Mouse (Mus musculus): ENCODE measurements around the gene Pram1. TPM values are rescaled to one million over a fixed set of nuclear protein-coding genes. Genes with fewer than 3 reads are reported as not detected.
A peak's percentile ranks its signal among the peaks of the same experiment; 100 is the strongest.
"Not testable (repeated sequence)": the region's sequence is repeated elsewhere in the genome, so short reads cannot be mapped to it uniquely, and the experiment has no call there.

Pram1 gene
- polyA plus RNA-seq, 1 experiment, result 1.3 TPM

DNA sequence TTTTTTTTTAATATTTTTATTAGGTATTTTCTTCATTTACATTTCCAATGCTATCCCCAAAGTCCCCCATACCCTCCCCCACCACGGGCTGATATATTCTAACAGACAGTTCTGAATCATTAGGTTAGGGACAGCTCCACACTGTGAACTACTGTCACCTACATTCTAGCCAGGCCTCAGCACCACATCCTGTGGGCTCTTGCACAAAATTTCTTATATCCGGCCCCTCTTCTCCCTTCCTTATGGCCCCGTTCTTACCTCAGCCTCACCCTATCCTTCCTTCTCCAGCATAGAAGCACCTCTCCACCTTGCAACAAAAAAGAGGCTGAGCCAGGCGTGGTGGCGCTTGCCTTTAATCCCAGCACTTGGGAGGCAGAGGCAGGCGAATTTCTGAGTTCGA, 27.3 kb upstream of the Pram1 start:
- Histone ChIP-seq H3K4me1 (ENCODE audit: control insufficient read depth, insufficient read depth, insufficient read length, low read length) (no peaks in the 10 kb centered on the region), H3K27me3 (ENCODE audit: control insufficient read depth, insufficient read depth, low read length) (no peaks in the 10 kb centered on the region), H3K36me3 (ENCODE audit: control insufficient read depth, insufficient read depth, low read length) (no peaks in the 10 kb centered on the region), H3K4me3 (ENCODE audit: low read depth, low read length) (no peak overlapping the region), H3K27ac (ENCODE audit: insufficient read depth, low read depth, low read length) (no peak overlapping the region)
- WGBS, result 79% methylated on average over 7 of the region's 7 CpGs
- TF ChIP-seq POLR2A (IDR thresholded peaks at IDR 0.05; ENCODE audit: low read depth, low read length) (no peak), CTCF (IDR thresholded peaks at IDR 0.05; ENCODE audit: extremely low read depth, insufficient read length, insufficient replicate concordance, low read depth, low read length) (no peak)

GRCm38 (mm10) chr17:33613726-33614125, 24.1 kb upstream of the Pram1 start:
- not testable (repeated sequence) for H3K27me3 ChIP-seq (ENCODE audit: control insufficient read depth, insufficient read depth, low read length); H3K36me3 ChIP-seq (ENCODE audit: control insufficient read depth, insufficient read depth, low read length); H3K4me3 ChIP-seq (ENCODE audit: low read depth, low read length); H3K27ac ChIP-seq (ENCODE audit: insufficient read depth, low read depth, low read length); H3K4me1 ChIP-seq (ENCODE audit: control insufficient read depth, insufficient read depth, insufficient read length, low read length)
- WGBS, result 90% methylated on average over 5 of the region's 5 CpGs

DNA sequence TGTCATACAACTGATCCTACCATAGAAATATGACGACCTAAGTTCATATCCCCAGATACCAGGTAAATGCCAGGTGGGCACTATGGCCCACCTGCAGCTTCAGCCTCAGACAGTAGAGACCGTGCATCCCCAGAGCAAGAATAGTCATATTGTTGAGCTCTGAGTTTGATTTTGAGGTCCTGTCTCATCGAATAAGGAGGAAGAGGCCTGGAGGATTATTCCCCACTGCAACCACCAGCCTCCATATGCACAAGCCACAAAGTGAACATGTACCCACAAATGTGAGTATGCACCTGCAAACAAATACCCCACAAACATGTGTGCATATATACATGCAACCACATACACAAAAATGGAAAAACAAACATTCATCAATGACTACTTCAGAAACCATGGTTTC, 10.6 kb upstream of the Pram1 start:
- Histone ChIP-seq H3K4me1 (ENCODE audit: control insufficient read depth, insufficient read depth, insufficient read length, low read length) (peaks cover 4% of the 10 kb centered on the region), H3K4me3 (ENCODE audit: low read depth, low read length) (no peak overlapping the region), H3K27ac (ENCODE audit: insufficient read depth, low read depth, low read length) (no peak overlapping the region), H3K36me3 (ENCODE audit: control insufficient read depth, insufficient read depth, low read length) (peaks cover 7% of the 10 kb centered on the region; the same call in 1 of the 2 replicates), H3K27me3 (ENCODE audit: control insufficient read depth, insufficient read depth, low read length) (no peaks in the 10 kb centered on the region)
- TF ChIP-seq POLR2A (IDR thresholded peaks at IDR 0.05; ENCODE audit: low read depth, low read length), result no peak
- TF ChIP-seq CTCF (IDR thresholded peaks at IDR 0.05; ENCODE audit: extremely low read depth, insufficient read length, insufficient replicate concordance, low read depth, low read length), result no peak
- 93% methylated on average over 3 of the region's 3 CpGs for WGBS

- Histone ChIP-seq H3K36me3 (ENCODE audit: control insufficient read depth, insufficient read depth, low read length) (peaks cover 7% of the 10 kb centered on the region; the same call in 1 of the 2 replicates), H3K27ac (ENCODE audit: insufficient read depth, low read depth, low read length) (peak within 1 kb of the TSS; percentile 85), H3K4me1 (ENCODE audit: control insufficient read depth, insufficient read depth, insufficient read length, low read length) (peaks cover 4% of the 10 kb centered on the region), H3K27me3 (ENCODE audit: control insufficient read depth, insufficient read depth, low read length) (no peaks in the 10 kb centered on the region), H3K4me3 (ENCODE audit: low read depth, low read length) (peak within 1 kb of the TSS; percentile 75)
- 2% methylated on average over 35 of the region's 35 CpGs for WGBS
- TF ChIP-seq CTCF (IDR thresholded peaks at IDR 0.05; ENCODE audit: extremely low read depth, insufficient read length, insufficient replicate concordance, low read depth, low read length) (no peak), POLR2A (IDR thresholded peaks at IDR 0.05; ENCODE audit: low read depth, low read length) (peak; percentile 37; the same call in 1 of the 2 replicates)
Measured at GRCm38 (mm10) chr17:33628621-33629486, 9.0 kb upstream of the Pram1 start, which contains the start of gene Zfp414. Zfp414 (plus strand) TSS chr17:33629090.

GRCm38 (mm10) chr17:33629487-33630125, 8.2 kb upstream of the Pram1 start:
- 62% methylated on average over 12 of the region's 12 CpGs for WGBS
- H3K4me1 ChIP-seq (ENCODE audit: control insufficient read depth, insufficient read depth, insufficient read length, low read length), result peaks cover 4% of the 10 kb centered on the region
- no peak for TF ChIP-seq CTCF (IDR thresholded peaks at IDR 0.05; ENCODE audit: extremely low read depth, insufficient read length, insufficient replicate concordance, low read depth, low read length)
- TF ChIP-seq POLR2A (IDR thresholded peaks at IDR 0.05; ENCODE audit: low read depth, low read length), result no peak
- H3K27ac ChIP-seq (ENCODE audit: insufficient read depth, low read depth, low read length), result peak overlapping the region; percentile 35; the same call in 1 of the 2 replicates
- peak overlapping the region; percentile 75 for H3K4me3 ChIP-seq (ENCODE audit: low read depth, low read length)
- peaks cover 7% of the 10 kb centered on the region; the same call in 1 of the 2 replicates for H3K36me3 ChIP-seq (ENCODE audit: control insufficient read depth, insufficient read depth, low read length)
- H3K27me3 ChIP-seq (ENCODE audit: control insufficient read depth, insufficient read depth, low read length), result no peaks in the 10 kb centered on the region

GRCm38 (mm10) chr17:33630171-33630895, 7.5 kb upstream of the Pram1 start:
- no peak overlapping the region for H3K27ac ChIP-seq (ENCODE audit: insufficient read depth, low read depth, low read length)
- peaks cover 4% of the 10 kb centered on the region for H3K4me1 ChIP-seq (ENCODE audit: control insufficient read depth, insufficient read depth, insufficient read length, low read length)
- TF ChIP-seq CTCF (IDR thresholded peaks at IDR 0.05; ENCODE audit: extremely low read depth, insufficient read length, insufficient replicate concordance, low read depth, low read length), result no peak
- TF ChIP-seq POLR2A (IDR thresholded peaks at IDR 0.05; ENCODE audit: low read depth, low read length), result no peak
- WGBS, result 87% methylated on average over 13 of the region's 13 CpGs
- peaks cover 7% of the 10 kb centered on the region; the same call in 1 of the 2 replicates for H3K36me3 ChIP-seq (ENCODE audit: control insufficient read depth, insufficient read depth, low read length)
- no peak overlapping the region for H3K4me3 ChIP-seq (ENCODE audit: low read depth, low read length)
- H3K27me3 ChIP-seq (ENCODE audit: control insufficient read depth, insufficient read depth, low read length), result no peaks in the 10 kb centered on the region

All from small intestine, adult 2 months (tissue).